ENCODE assay signal across 12 mouse cellular contexts in genomic region chr17:29531757-29532384, GRCm38 (mm10). TPM values are rescaled to one million over a fixed set of nuclear protein-coding genes. Genes with fewer than 3 reads are reported as not detected.
DNase-seq lines count a peak whose midpoint lies in the region; ATAC-seq and TF ChIP-seq lines count a peak whose summit lies in the region.
"Had no signal": no experiment of that assay in that cellular context is flagged by ENCODE, and none has a peak within 500 bp of the region (broad histone marks: within the 10 kb centered on the region; RNA-seq: fewer than 3 reads in every experiment).

No protein-coding gene starts in this region.

- H3K9ac ChIP-seq in hindbrain, postnatal 0 days (replicated peaks; ENCODE audit: low read length): no peak overlapping the region
- H3K9ac ChIP-seq in hindbrain, embryonic 13.5 days: no peak overlapping the region
- H3K9ac ChIP-seq: midbrain, embryonic 12.5 days had no signal

- H3K4me1 ChIP-seq in hindbrain, postnatal 0 days (ENCODE audit: insufficient read depth, low read length): peaks cover 3% of the 10 kb centered on the region; the same call in 1 of the 2 replicates
- peaks cover 10% of the 10 kb centered on the region; the same call in 1 of the 2 replicates for H3K4me1 ChIP-seq in hindbrain, embryonic 13.5 days (replicated peaks)

- peak; percentile 14 for DNase-seq in hindbrain, postnatal 0 days (ENCODE audit: low spot score)
- DNase-seq in B cell, adult 2 months: peak; percentile 35 to 46
- peak; percentile 21 for DNase-seq in ZHBTc4 (ENCODE audit: low read depth, low spot score)
- peak; percentile 96 for DNase-seq in naive thymus-derived CD4-positive, alpha-beta T cell, adult 2 months (ENCODE audit: low read depth)
- no peak for DNase-seq in gastrocnemius, postnatal 10 days
- DNase-seq in cerebellum, postnatal 36 days: no peak
- no peak for DNase-seq in urinary bladder, postnatal 14 days (ENCODE audit: low spot score)
- DNase-seq: heart, adult 11 months had no signal

- H3K27me3 ChIP-seq in hindbrain, postnatal 0 days (ENCODE audit: insufficient read depth, low read length): no peaks in the 10 kb centered on the region
- H3K27me3 ChIP-seq in hindbrain, embryonic 13.5 days: no peaks in the 10 kb centered on the region
- H3K27me3 ChIP-seq: midbrain, embryonic 12.5 days had no signal

- H3K4me3 ChIP-seq in hindbrain, postnatal 0 days (ENCODE audit: low read length): no peak overlapping the region
- no peak overlapping the region for H3K4me3 ChIP-seq in hindbrain, embryonic 13.5 days
- H3K4me3 ChIP-seq: midbrain, embryonic 12.5 days had no signal

- no peak for TF ChIP-seq CTCF in hindbrain, postnatal 0 days (IDR thresholded peaks at IDR 0.05; ENCODE audit: low read depth)

- no peaks in the 10 kb centered on the region for H3K36me3 ChIP-seq in hindbrain, postnatal 0 days (ENCODE audit: insufficient read depth, low read length)
- H3K36me3 ChIP-seq in hindbrain, embryonic 13.5 days: no peaks in the 10 kb centered on the region
- H3K36me3 ChIP-seq: midbrain, embryonic 12.5 days had no signal

- H3K9me3 ChIP-seq in hindbrain, postnatal 0 days (ENCODE audit: low read length): no peaks in the 10 kb centered on the region
- H3K9me3 ChIP-seq in hindbrain, embryonic 13.5 days: no peaks in the 10 kb centered on the region
- H3K9me3 ChIP-seq: midbrain, embryonic 12.5 days had no signal

- H3K4me2 ChIP-seq in hindbrain, postnatal 0 days (ENCODE audit: low read depth, low read length): no peak overlapping the region
- H3K4me2 ChIP-seq in hindbrain, embryonic 13.5 days: no peak overlapping the region
- H3K4me2 ChIP-seq: midbrain, embryonic 12.5 days had no signal

- H3K27ac ChIP-seq in hindbrain, postnatal 0 days: no peak overlapping the region
- no peak overlapping the region for H3K27ac ChIP-seq in hindbrain, embryonic 13.5 days
- H3K27ac ChIP-seq: midbrain, embryonic 12.5 days had no signal

- ATAC-seq in hindbrain, postnatal 0 days: peak; percentile 56; the same call in 1 of the 2 replicates
- ATAC-seq in hindbrain, embryonic 13.5 days (ENCODE audit: low FRiP score): no peak
- ATAC-seq: intestine, embryonic 16.5 days had no signal

- 45% methylated on average over 10 of the region's 10 CpGs for WGBS in hindbrain, postnatal 0 days
- 68% methylated on average over 10 of the region's 10 CpGs for WGBS in hindbrain, embryonic 13.5 days

RNA-seq across cellular contexts. Expression of gene Gm17657, which starts 17.6 kb away (rescaled TPM):
- total RNA-seq in hindbrain, postnatal 0 days (2014; rRNA removed): not detected in 2 replicates
- not detected in 2 replicates for polyA plus RNA-seq in hindbrain, postnatal 0 days (2015; fragmentation: Nextera tagmentation; extraction: Ambion mirVana)
- polyA plus RNA-seq in hindbrain, embryonic 13.5 days (2015; fragmentation: Nextera tagmentation; extraction: Ambion mirVana): not detected in 2 replicates
- total RNA-seq in gastrocnemius, postnatal 10 days (2021): not detected
- total RNA-seq: left cerebral cortex, postnatal 25 days had no signal
- polyA plus RNA-seq: intestine, embryonic 16.5 days; midbrain, embryonic 12.5 days had no signal

RNA-seq across cellular contexts. Expression of gene Tbc1d22b, which starts 17.7 kb away (rescaled TPM):
- total RNA-seq in hindbrain, postnatal 0 days (2014; rRNA removed): 39.4 and 40.4 TPM in 2 replicates
- polyA plus RNA-seq in hindbrain, postnatal 0 days (2015; fragmentation: Nextera tagmentation; extraction: Ambion mirVana): 21.3 and 26.4 TPM in 2 replicates
- polyA plus RNA-seq in hindbrain, embryonic 13.5 days (2015; fragmentation: Nextera tagmentation; extraction: Ambion mirVana): 22.1 and 22.8 TPM in 2 replicates
- 1 to 10 TPM; 9.3 to 9.8 TPM for total RNA-seq in gastrocnemius, postnatal 10 days (2021)

RNA-seq across cellular contexts. Expression of gene Tmem217, which starts 20.3 kb away (rescaled TPM):
- total RNA-seq in hindbrain, postnatal 0 days (2014; rRNA removed): not detected in 2 replicates
- 0.90 and 1.2 TPM in 2 replicates for polyA plus RNA-seq in hindbrain, postnatal 0 days (2015; fragmentation: Nextera tagmentation; extraction: Ambion mirVana)
- 1.6 and 1.8 TPM in 2 replicates for polyA plus RNA-seq in hindbrain, embryonic 13.5 days (2015; fragmentation: Nextera tagmentation; extraction: Ambion mirVana)
- total RNA-seq in gastrocnemius, postnatal 10 days (2021): not detected
- total RNA-seq: left cerebral cortex, postnatal 25 days had no signal

RNA-seq across cellular contexts. Expression of gene Pim1, which starts 41.3 kb away (rescaled TPM):
- total RNA-seq in hindbrain, postnatal 0 days (2014; rRNA removed): 15.4 and 18.9 TPM in 2 replicates
- 14.6 and 16.8 TPM in 2 replicates for polyA plus RNA-seq in hindbrain, postnatal 0 days (2015; fragmentation: Nextera tagmentation; extraction: Ambion mirVana)
- 12.7 and 13.8 TPM in 2 replicates for polyA plus RNA-seq in hindbrain, embryonic 13.5 days (2015; fragmentation: Nextera tagmentation; extraction: Ambion mirVana)
- 10 to 100 TPM; 15.0 to 23.3 TPM for total RNA-seq in gastrocnemius, postnatal 10 days (2021)

Comparison
In these comparisons a context has a peak if more than half of its experiments do, and no peak if none do; other contexts are left out.
1. DNase-seq: peak in hindbrain, postnatal 0 days (single experiment), B cell, adult 2 months (2 of 2), ZHBTc4 (single experiment) and naive thymus-derived CD4-positive, alpha-beta T cell, adult 2 months (single experiment); none in gastrocnemius, postnatal 10 days (single experiment), cerebellum, postnatal 36 days (0 of 2) and urinary bladder, postnatal 14 days (single experiment).